Mouse (Mus musculus) heart, adult 8-10 months (tissue): ENCODE measurements around the gene Arhgap24. TPM values are rescaled to one million over a fixed set of nuclear protein-coding genes. Genes with fewer than 3 reads are reported as not detected.

Source experiments
- DNase-seq: peaks from one replicate; pipeline ENCODE4 v3.0.0; 2022; ENCODE audit warnings: low spot score
- total RNA-seq, 4 experiments: library from RNA; stranded (reverse); gene quantifications; 2 replicates each; pipeline ENCODE4 v1.2.4; 2022

Gene Arhgap24
- total RNA-seq, 4 experiments from 2014 or later, result 19.9 to 26.1 (median 22.1) TPM

DNA sequence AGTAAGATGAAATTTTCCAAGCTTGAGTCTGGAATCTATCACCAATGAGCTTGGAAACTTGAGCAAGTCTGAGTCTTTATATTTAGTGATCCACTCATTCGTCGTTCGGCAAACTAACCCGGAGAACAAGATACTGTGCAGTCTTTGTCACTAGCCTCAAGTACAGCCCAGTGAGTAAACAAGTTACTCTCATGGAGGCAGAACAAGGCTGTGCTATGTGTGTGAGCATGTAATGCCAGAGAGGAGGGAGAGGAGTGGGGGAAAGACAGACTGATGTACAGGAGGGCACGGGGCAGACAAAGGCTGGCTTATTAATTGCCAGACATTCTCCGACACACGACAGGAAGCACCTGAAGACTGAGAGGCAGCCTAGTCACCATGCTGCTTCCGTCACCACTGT lies 97.2 kb downstream of the Arhgap24 start:
- no peak for DNase-seq

DNA sequence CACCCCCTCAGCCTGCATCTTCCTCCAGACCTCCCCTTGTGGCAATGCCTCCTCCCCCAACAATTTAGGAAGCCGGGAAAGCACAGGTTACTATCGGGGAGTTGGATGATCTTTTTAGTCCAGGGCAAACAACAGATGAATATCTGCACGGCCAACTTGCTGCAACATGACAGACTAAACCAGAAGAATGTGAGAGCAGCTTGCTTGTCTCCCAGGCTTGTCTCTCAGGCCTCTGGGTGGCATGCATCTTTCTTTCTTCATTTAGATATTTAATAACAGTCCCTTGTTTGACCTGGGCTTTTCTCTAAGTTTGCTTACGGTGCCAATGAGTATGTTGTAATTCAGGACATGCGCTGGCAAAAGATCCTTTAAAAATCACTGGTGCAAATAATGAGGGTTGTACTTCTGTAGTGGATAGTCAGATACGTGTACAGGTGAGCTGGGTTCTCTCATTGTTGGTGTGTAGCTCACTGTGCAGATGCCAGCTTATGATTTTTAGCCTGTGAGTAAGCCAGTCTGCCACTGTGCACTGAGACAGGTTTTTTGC lies 101.7 kb downstream of the Arhgap24 start:
- DNase-seq, result no peak

DNA sequence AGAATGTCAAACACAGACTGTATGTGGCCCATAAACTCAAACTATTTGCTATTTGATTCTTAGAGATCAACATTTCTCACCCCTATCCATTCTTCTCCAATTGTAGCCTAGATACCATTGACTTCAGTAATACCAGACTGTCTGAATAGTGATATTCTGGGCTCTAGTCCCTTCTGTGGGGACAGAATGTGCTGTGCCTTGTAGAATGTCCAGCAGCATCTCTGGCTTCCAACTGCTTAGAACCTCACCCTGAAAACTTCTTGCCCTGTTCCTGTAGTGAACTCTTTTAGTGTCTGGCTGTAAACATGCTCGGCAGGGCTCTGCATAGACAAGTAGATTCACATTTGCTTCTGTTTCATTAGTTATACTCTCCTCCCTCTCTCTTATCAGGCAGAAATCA lies 110.2 kb downstream of the Arhgap24 start:
- DNase-seq, result peak; percentile 24

DNA sequence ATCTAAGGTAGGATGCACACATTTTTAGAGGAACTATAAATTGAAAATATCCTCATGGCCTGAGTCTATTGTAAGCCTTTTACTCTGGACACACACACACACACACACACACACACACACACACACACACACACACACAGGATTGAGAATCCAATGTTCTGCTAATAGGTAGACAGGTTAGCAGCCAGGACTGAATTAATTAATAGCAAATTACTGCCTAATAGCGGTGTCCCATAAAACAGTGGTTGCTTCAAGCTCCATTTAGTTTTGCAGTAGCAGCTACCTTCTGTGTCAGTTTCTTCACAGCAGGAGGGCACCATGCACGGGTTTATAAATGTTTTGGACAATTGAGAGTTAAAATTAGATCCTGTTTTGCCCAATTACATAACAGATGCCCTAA lies 111.9 kb downstream of the Arhgap24 start:
- no peak for DNase-seq

DNA sequence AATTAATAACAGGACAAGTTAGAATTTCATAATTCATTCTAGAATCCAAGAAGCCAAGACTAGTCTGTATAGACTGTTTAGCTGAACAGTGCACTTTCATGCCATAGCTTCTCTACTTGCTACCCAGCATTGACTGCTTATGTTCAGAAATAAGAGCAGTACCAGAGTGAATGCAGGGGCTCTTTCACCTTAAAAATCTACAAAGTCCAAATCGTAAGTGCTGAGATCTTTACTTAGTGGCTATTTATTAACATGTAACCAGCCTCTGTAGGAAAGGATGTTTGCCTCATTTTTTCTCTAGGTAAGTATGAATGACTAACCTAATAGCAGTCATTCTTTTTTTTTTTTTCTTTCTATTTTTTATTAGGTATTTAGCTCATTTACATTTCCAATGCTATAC lies 117.9 kb downstream of the Arhgap24 start:
- DNase-seq, result no peak

DNA sequence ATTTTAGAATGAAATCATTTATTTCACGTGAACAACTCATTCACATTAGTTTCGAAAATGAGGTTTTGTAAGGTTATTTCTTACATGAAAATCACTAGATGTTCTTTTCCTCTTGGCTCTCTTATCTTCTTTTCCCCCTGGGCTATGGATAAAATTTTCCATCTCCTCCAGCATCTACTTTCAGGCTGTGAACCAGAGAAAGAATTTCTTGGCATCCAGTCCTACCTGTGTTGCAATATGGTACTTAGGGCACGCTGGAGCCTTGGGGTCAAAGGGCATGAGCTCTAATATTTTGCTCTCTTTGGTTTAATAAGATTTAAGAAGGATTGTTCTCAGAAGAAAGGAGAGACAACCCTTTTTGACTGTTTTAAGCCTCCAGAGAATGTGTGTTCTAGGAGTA lies 132.4 kb downstream of the Arhgap24 start:
- DNase-seq, result peak; percentile 68

DNA sequence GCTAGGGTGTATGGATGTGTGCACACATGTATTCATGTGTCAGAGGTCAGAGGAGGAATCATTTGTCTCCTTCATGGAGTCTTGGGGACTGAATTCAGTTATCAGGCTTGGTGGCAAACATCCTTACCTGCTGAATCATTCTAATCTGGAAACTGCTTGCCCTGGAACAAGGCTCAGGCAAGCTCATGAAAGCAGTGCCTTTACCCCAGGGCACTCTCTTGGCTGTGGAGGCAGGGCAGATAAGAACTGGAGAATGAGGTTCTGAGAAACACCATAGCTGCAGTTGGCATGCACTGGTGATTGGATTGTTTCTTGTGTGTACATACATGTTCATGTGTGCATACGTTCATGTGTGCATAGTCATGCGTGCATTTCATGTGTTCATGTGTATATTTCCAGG lies 132.9 kb downstream of the Arhgap24 start:
- no peak for DNase-seq

DNA sequence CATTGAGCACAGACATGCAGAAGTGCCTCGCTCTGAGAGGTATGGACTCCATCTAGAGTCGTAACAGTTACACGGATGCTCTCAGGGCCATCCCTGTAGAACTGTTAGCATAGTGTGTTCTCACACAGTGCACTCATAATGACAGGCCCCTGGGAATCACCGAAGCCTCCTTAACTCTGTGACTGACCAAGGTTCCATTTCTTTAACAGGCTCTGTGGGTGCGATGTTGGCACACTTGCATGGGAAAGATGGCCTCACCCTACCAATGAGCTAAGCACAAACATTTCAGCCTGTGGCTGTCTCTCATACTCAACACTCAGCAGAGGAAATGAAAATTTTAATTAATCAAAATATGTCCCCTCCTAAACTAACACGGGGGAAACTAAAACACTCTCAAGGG lies 134.1 kb downstream of the Arhgap24 start:
- no peak for DNase-seq

DNA sequence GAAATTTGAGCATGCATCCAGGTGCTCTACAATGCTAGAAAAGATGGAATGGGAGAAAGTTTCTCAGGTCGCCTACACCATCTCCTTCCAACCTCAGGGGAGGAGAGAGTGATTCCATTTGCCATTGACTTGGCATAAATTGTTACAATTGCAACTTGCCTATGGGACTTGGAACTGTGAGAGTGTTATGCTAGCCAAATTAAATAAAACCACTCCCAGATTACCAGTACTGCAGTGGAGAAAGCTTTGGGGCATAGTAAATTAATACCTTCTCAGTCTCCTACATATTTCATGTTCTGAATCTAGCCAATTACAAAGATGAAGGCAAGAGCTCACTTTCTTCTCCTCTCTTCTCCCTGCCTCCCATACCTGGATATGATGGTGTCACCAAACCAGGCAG lies 139.8 kb downstream of the Arhgap24 start:
- DNase-seq, result no peak

DNA sequence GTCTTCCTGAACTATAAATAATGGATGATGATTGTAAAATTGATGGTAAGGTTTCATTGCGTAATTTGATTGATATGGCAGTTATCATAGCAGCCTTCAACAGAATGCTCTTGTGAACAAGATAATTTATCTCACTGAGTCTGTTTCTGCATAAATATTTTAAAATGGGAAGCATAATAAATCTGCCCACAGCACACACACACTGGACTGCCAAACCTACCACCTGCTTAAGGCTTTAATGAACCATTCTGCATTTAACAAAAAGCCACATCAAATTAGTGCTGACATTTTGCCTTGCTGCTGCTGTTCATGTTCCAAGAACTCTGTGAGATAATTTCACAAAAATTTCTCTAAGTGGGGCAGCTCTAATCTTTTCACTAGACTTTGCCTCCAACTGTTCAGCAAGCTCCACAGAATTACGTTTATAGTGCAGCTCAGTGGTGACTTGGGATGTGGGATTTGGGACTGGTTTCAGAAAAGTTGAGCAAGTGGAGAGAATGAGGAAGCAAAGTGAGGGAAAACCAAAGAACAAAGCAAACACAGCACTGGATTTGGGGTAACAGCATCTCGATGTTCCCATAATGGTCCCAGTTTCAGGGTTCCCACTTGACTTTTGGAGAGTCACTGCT lies 142.7 kb downstream of the Arhgap24 start:
- DNase-seq, result peak; percentile 59

DNA sequence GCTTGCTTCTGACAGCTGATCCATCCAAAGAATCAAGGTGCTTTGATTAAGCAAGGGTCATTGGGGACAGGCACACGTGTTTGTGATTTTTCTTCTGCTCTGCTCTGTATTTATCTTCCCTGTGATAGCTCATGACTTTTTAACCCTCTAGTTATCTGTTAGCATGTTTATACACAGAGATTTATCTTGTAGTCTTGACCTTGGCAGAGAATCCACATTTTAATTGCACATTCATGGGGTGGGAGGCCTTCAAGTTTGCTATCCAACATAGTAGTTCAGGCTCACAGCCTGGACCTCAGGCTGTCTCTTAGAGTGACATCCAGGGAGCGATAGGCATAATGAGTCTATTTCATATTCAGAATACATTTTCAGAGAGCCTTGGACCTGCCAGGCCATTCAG lies 145.5 kb downstream of the Arhgap24 start:
- no peak for DNase-seq

DNA sequence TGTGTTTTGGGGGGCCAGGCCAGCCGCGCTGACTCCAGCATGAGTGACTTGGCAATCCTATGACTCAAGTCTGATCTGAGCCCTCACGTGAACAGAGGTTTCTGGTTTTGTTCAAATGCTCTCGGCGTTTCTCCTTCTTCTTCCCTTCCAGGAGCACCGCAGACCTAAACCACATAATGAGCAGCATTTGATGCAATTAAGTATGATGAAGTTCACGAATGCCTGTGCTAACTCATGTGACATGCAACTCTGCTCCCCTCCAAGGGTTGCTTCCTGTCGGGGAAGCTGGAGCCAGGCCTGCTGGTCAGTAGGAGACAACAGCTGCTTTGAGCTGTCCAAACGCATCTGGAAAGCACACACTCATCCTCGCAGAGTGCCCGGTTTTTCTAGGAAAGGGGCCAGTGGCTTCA lies 148.2 kb downstream of the Arhgap24 start:
- peak; percentile 35 for DNase-seq

DNA sequence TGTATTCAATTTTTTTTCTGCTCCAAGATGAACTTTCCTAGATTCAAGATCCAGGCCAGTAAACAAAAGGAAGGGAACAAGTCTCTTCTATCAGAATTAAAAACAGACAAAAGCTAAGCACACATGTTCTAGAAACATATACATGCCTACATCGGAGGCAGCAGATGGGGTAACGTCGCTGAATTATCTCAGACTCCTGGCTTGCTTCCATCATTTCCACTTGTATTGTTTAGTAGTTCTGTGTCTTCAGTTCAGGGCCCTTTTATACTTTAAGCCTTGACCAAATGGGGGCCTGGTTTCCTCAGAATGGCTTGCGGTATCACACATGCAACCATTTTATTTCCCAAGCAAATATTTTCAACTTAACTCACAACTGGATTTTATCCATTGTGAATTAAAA lies 154.4 kb downstream of the Arhgap24 start:
- DNase-seq, result no peak

DNA sequence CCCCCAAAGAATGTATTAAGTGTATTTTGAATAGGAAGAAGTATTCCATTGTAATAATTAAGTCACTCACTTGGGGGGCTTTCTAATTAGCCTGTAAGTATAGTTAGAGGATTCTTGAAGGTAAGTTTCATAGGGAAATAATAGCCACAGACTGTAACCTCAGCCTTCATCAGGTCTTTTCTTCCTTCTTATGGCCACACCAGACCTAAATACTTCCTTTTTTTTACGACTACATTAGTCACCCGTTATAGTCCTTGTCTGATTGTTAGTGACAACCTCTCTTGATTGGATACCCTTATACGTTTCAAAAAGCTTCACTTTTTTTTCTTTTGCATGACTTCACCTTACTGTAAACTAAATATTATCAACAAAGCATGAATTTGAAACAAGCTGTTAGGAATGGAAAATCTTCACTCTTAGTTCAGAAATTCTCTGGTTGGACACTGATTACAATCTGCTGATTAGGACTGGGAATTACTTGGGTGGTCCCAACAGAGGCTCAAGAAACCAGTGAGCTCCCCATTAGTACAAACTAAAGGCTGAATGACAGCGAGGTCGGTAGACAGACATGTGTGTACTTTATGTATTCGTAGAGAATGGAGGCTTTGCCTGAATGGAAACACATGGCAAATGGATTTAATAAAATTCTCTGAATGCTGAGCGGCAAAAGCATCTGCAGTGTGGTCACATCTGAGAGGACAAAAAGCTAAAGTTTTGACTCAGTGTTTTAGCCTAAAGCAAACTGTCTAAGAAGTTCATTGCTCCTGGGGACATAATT lies 158.8 kb downstream of the Arhgap24 start:
- DNase-seq, result no peak

DNA sequence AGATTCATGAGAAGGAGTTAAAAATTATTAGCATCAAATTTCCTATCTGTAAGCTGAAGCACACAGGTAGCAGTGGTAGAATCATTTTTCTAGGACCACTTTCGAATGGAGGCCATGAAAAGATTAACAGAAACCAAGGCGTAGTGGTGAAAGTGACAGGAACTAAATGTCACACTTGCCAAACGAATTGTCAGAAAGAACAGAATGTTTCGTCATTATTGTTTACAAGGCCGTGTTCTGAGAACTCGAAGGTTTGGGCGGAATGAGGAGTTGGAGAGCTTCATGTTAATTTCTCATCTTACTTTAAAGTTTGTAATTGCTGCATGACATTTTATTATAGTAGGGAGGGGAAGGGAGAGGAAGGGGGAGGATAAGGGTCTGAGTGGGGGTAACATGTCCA lies 162.2 kb downstream of the Arhgap24 start:
- DNase-seq, result no peak

DNA sequence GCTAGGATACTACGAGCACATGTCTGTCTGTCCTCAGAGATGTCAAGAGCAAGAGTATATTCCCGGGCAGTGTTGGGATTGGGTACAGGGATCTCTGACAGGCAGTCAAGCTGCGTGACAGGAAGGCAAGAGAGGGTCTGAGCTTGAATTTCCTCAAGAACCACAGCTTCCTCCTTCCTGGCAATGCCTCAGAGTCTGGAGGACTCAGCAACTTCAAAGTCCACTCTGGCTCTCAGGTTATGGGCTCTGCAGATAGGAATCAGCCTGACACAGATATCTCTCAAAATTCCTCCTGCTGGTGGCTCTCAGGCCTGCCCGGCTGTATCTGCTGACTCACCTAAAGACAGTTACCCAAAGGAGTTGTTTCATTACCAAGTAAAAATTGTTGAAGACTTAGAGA lies 162.6 kb downstream of the Arhgap24 start:
- no peak for DNase-seq

DNA sequence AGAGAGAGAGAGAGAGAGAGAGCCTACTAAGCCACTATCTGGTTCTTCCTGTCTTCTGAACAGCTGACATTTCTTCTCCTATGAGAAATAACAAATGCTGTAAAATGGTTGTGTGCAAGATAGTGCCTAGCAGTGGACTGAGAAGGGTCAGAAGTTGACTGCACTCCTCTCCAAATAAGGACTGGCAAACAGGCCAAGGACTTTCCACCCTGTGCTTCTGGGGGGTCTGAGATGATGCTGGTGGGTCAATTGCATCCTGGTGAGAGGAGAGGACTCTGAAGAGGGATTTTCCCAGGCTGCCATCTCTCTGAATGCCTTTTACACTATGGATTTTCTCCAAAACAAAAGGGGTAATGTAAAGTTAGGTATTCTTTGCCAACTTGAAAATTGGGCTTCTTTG lies 177.9 kb downstream of the Arhgap24 start:
- DNase-seq, result no peak

DNA sequence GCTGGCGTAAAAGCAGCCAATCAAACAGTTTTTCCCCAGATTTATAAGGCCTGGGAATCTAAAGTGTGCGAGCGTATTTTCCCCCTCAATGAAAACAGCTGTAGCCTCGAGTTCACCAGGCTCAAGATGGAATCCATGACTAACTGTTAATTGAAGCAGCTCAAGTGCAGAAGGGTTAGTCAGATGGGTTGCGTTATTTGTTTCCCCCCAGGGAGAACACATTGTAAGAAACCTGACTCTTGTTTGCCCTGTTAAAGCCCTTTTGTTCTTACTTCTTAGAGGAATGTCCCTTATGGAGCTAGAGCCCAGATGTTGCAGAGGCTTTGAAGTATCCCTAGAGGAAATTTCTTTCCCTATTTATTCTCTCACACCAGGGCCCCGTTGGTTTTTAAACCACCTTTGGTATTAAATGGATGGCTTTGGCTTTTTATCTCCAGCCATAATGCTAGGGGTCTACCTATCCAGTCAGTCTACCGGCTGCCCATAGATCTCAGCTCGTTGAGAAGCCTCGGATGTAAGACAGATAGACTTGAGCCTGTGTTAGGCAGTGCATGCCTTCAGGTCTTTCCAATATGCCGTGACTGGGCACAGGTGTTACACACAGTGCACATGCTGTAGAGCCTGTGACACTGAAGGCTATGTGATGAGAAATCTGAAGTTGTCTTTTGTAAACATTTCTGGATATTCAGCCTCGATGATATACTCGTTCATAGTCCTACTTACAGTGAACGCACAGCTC lies 184.0 kb downstream of the Arhgap24 start:
- DNase-seq, result peak; percentile 28

DNA sequence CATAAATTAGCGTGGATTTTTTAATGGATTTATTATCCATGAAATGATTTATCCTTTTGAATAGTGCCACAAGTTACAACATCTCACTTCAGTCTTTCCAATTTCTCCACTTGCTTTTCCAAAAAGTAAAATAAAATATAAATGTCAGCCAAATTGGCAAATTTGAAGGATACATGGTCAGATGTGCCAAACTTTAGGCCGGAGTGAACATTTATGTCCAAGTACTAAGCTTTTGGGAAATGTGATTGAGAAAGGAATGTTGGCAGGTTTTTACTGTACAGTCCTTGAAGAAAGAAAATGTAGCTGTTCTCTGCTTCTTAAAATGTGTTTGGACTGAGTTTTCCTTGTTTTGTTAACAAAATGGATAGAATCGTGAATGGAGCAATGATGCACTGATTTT lies 185.7 kb downstream of the Arhgap24 start:
- DNase-seq, result peak; percentile 58

DNA sequence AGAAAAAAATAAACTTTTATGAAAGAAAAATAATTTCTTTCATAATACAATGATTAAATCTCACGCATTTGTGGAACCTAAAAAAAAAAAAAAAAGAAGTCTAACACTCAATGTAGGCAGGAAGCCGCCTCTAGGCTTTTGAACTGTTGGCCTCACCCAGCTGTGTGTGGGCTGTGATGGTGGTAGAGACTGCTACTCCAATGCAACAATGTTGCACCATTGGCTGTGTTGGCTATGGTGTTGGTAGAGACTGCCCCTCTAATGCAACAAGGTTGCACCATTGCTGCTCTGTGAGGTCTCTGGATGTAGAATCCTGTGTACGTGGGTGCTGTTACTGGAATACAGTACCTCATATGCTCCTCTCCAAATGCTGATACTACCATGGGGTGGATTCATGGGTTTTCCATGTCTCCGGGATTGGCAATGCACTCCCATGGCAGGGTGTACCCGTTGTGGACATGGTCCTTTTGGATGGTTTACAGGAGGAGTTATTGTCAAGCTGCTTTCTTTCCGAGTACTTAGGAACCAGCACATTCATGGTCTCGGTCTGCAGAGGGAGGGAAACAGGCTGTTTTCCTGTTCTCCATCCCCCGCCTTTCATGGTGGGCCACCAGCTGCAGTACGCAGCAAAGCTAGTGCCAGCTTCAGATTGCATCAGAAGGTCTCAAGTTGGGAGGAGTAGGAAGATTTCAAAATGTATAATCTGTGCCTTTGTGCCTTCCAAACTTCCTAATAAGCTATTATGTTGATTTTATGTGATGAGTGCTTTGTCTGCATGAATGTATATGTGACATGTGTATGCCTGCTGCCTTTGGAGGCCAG lies 186.8 kb downstream of the Arhgap24 start:
- DNase-seq, result no peak

DNA sequence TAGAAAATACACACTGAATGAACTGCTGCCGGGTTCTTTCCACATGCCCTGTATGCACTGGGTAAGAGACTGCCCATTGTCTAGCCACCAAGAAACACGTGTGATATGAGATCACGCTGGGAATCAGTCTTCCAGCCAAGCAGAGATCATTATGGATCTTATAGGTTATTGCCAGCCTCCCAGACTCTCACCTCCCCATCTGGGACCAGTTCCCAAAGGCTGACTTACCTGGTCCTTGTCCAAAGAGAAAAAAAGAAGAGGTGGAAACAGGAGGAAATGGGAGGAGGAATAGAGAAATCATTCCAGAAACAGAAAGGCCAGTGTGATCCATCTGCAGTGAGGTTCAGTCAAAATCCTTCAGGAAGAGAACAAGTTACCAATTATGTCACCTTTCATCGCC lies 189.0 kb downstream of the Arhgap24 start:
- DNase-seq, result no peak
